Mouse (Mus musculus): ENCODE measurements around the gene Chic1. TPM values are rescaled to one million over a fixed set of nuclear protein-coding genes. Genes with fewer than 3 reads are reported as not detected.

Chic1 gene
- polyA plus RNA-seq, 1 experiment = 11.7 TPM

- no peaks in the 10 kb centered on the region for H3K4me1 ChIP-seq (ENCODE audit: control insufficient read depth, insufficient read depth, low read length)
- TF ChIP-seq POLR2A (IDR thresholded peaks at IDR 0.05; ENCODE audit: extremely low read depth, insufficient read depth, low read length) = no peak
- TF ChIP-seq CTCF (IDR thresholded peaks at IDR 0.05; ENCODE audit: extremely low read depth, insufficient read depth, low read length) = no peak
- H3K4me3 ChIP-seq (ENCODE audit: insufficient read depth, low read length) = peak overlapping the region; percentile 97; the same call in 1 of the 2 replicates
- H3K27ac ChIP-seq (ENCODE audit: insufficient read depth, low read length) = no peak overlapping the region
Measured at GRCm38 (mm10) chrX:103355784-103356183, 492 bp upstream of the Chic1 start.

GRCm38 (mm10) chrX:103356761-103357236 lies 523 bp downstream of the Chic1 start:
- Histone ChIP-seq H3K27ac (ENCODE audit: insufficient read depth, low read length) (peak overlapping the region; percentile 78), H3K4me3 (ENCODE audit: insufficient read depth, low read length) (peak overlapping the region; percentile 97), H3K4me1 (ENCODE audit: control insufficient read depth, insufficient read depth, low read length) (no peaks in the 10 kb centered on the region)
- TF ChIP-seq POLR2A (IDR thresholded peaks at IDR 0.05; ENCODE audit: extremely low read depth, insufficient read depth, low read length) (no peak), CTCF (IDR thresholded peaks at IDR 0.05; ENCODE audit: extremely low read depth, insufficient read depth, low read length) (no peak)

- no peak for TF ChIP-seq POLR2A (IDR thresholded peaks at IDR 0.05; ENCODE audit: extremely low read depth, insufficient read depth, low read length)
- TF ChIP-seq CTCF (IDR thresholded peaks at IDR 0.05; ENCODE audit: extremely low read depth, insufficient read depth, low read length) = no peak
- Histone ChIP-seq H3K4me3 (ENCODE audit: insufficient read depth, low read length) (no peak overlapping the region), H3K4me1 (ENCODE audit: control insufficient read depth, insufficient read depth, low read length) (no peaks in the 10 kb centered on the region), H3K27ac (ENCODE audit: insufficient read depth, low read length) (no peak overlapping the region)
Measured at GRCm38 (mm10) chrX:103366201-103366600, 9.9 kb downstream of the Chic1 start.

GRCm38 (mm10) chrX:103368650-103369049 lies 12.4 kb downstream of the Chic1 start:
- H3K4me3 ChIP-seq (ENCODE audit: insufficient read depth, low read length) = no peak overlapping the region
- no peak overlapping the region for H3K27ac ChIP-seq (ENCODE audit: insufficient read depth, low read length)
- TF ChIP-seq POLR2A (IDR thresholded peaks at IDR 0.05; ENCODE audit: extremely low read depth, insufficient read depth, low read length) (no peak), CTCF (IDR thresholded peaks at IDR 0.05; ENCODE audit: extremely low read depth, insufficient read depth, low read length) (no peak)
- H3K4me1 ChIP-seq (ENCODE audit: control insufficient read depth, insufficient read depth, low read length) = no peaks in the 10 kb centered on the region

- Histone ChIP-seq H3K4me1 (ENCODE audit: control insufficient read depth, insufficient read depth, low read length) (no peaks in the 10 kb centered on the region), H3K27ac (ENCODE audit: insufficient read depth, low read length) (no peak overlapping the region), H3K4me3 (ENCODE audit: insufficient read depth, low read length) (no peak overlapping the region)
- TF ChIP-seq POLR2A (IDR thresholded peaks at IDR 0.05; ENCODE audit: extremely low read depth, insufficient read depth, low read length) (no peak), CTCF (IDR thresholded peaks at IDR 0.05; ENCODE audit: extremely low read depth, insufficient read depth, low read length) (no peak)
Measured at GRCm38 (mm10) chrX:103371221-103371620, 14.9 kb downstream of the Chic1 start.

GRCm38 (mm10) chrX:103371627-103372026 lies 15.4 kb downstream of the Chic1 start:
- TF ChIP-seq CTCF (IDR thresholded peaks at IDR 0.05; ENCODE audit: extremely low read depth, insufficient read depth, low read length) = peak; percentile 9; the same call in 1 of the 2 replicates
- no peak for TF ChIP-seq POLR2A (IDR thresholded peaks at IDR 0.05; ENCODE audit: extremely low read depth, insufficient read depth, low read length)
- Histone ChIP-seq H3K4me1 (ENCODE audit: control insufficient read depth, insufficient read depth, low read length) (no peaks in the 10 kb centered on the region), H3K27ac (ENCODE audit: insufficient read depth, low read length) (no peak overlapping the region), H3K4me3 (ENCODE audit: insufficient read depth, low read length) (no peak overlapping the region)

GRCm38 (mm10) chrX:103374250-103374649 lies 18.0 kb downstream of the Chic1 start:
- no peak overlapping the region for H3K4me3 ChIP-seq (ENCODE audit: insufficient read depth, low read length)
- TF ChIP-seq CTCF (IDR thresholded peaks at IDR 0.05; ENCODE audit: extremely low read depth, insufficient read depth, low read length) = peak; percentile 33
- TF ChIP-seq POLR2A (IDR thresholded peaks at IDR 0.05; ENCODE audit: extremely low read depth, insufficient read depth, low read length) = no peak
- H3K4me1 ChIP-seq (ENCODE audit: control insufficient read depth, insufficient read depth, low read length) = no peaks in the 10 kb centered on the region
- H3K27ac ChIP-seq (ENCODE audit: insufficient read depth, low read length) = no peak overlapping the region

- TF ChIP-seq POLR2A (IDR thresholded peaks at IDR 0.05; ENCODE audit: extremely low read depth, insufficient read depth, low read length) (no peak), CTCF (IDR thresholded peaks at IDR 0.05; ENCODE audit: extremely low read depth, insufficient read depth, low read length) (no peak)
- no peak overlapping the region for H3K4me3 ChIP-seq (ENCODE audit: insufficient read depth, low read length)
- H3K4me1 ChIP-seq (ENCODE audit: control insufficient read depth, insufficient read depth, low read length) = no peaks in the 10 kb centered on the region
- no peak overlapping the region for H3K27ac ChIP-seq (ENCODE audit: insufficient read depth, low read length)
Measured at GRCm38 (mm10) chrX:103384528-103384927, 28.3 kb downstream of the Chic1 start.

- Histone ChIP-seq H3K4me3 (ENCODE audit: insufficient read depth, low read length) (no peak overlapping the region), H3K4me1 (ENCODE audit: control insufficient read depth, insufficient read depth, low read length) (no peaks in the 10 kb centered on the region), H3K27ac (ENCODE audit: insufficient read depth, low read length) (no peak overlapping the region)
- TF ChIP-seq POLR2A (IDR thresholded peaks at IDR 0.05; ENCODE audit: extremely low read depth, insufficient read depth, low read length) = no peak
- no peak for TF ChIP-seq CTCF (IDR thresholded peaks at IDR 0.05; ENCODE audit: extremely low read depth, insufficient read depth, low read length)
Measured at GRCm38 (mm10) chrX:103388131-103388530, 31.9 kb downstream of the Chic1 start.

GRCm38 (mm10) chrX:103393841-103394240 lies 37.6 kb downstream of the Chic1 start:
- H3K4me3 ChIP-seq (ENCODE audit: insufficient read depth, low read length) = no peak overlapping the region
- H3K4me1 ChIP-seq (ENCODE audit: control insufficient read depth, insufficient read depth, low read length) = no peaks in the 10 kb centered on the region
- TF ChIP-seq POLR2A (IDR thresholded peaks at IDR 0.05; ENCODE audit: extremely low read depth, insufficient read depth, low read length) (no peak), CTCF (IDR thresholded peaks at IDR 0.05; ENCODE audit: extremely low read depth, insufficient read depth, low read length) (no peak)
- H3K27ac ChIP-seq (ENCODE audit: insufficient read depth, low read length) = no peak overlapping the region

Data from cortical plate, adult 2 months (tissue).